ENCODE assay signal across 26 mouse cellular contexts in genomic region chr7:133936377-133936776, GRCm38 (mm10).
DNase-seq lines count a peak whose midpoint lies in the region; ATAC-seq and TF ChIP-seq lines count a peak whose summit lies in the region.
"Had no signal": no experiment of that assay in that cellular context is flagged by ENCODE, and none has a peak within 500 bp of the region (broad histone marks: within the 10 kb centered on the region; RNA-seq: fewer than 3 reads in every experiment).

No protein-coding gene starts in this region.

- H3K27me3 ChIP-seq in forebrain, embryonic 11.5 days (ENCODE audit: control insufficient read depth, insufficient read depth, low read length) = no peaks in the 10 kb centered on the region
- no peaks in the 10 kb centered on the region for H3K27me3 ChIP-seq in forebrain, embryonic 15.5 days
- H3K27me3 ChIP-seq in midbrain, embryonic 11.5 days (ENCODE audit: control insufficient read depth, insufficient read depth, low read length) = no peaks in the 10 kb centered on the region
- H3K27me3 ChIP-seq: embryonic facial prominence, embryonic 13.5 days; hindbrain, embryonic 15.5 days; intestine, embryonic 15.5 days; limb, embryonic 13.5 days; liver, embryonic 12.5 days had no signal

- ATAC-seq in forebrain, embryonic 11.5 days (replicated peaks; ENCODE audit: low FRiP score) = no peak; the same call in 1 of the 2 replicates
- ATAC-seq in forebrain, embryonic 15.5 days (replicated peaks) = no peak
- ATAC-seq in midbrain, embryonic 11.5 days (ENCODE audit: low FRiP score) = 0 out of 2 replicates have a peak, but pooled peaks have one; percentile 27
- ATAC-seq: intestine, embryonic 15.5 days; liver, embryonic 12.5 days had no signal

- peaks cover 4% of the 10 kb centered on the region; the same call in 1 of the 2 replicates for H3K4me1 ChIP-seq in forebrain, embryonic 11.5 days (replicated peaks; ENCODE audit: control insufficient read depth, insufficient read depth, low read length)
- no peaks in the 10 kb centered on the region for H3K4me1 ChIP-seq in forebrain, embryonic 15.5 days
- H3K4me1 ChIP-seq in midbrain, embryonic 11.5 days (ENCODE audit: control insufficient read depth, insufficient read depth, low read length) = peaks cover 3% of the 10 kb centered on the region
- H3K4me1 ChIP-seq: liver, embryonic 12.5 days had no signal

- no peaks in the 10 kb centered on the region for H3K36me3 ChIP-seq in forebrain, embryonic 11.5 days (ENCODE audit: control insufficient read depth, insufficient read depth, low read length)
- H3K36me3 ChIP-seq in forebrain, embryonic 15.5 days = no peaks in the 10 kb centered on the region
- H3K36me3 ChIP-seq in midbrain, embryonic 11.5 days (ENCODE audit: control insufficient read depth, insufficient read depth, low read length) = no peaks in the 10 kb centered on the region
- H3K36me3 ChIP-seq: embryonic facial prominence, embryonic 13.5 days; G1E; heart, embryonic 10.5 days; hindbrain, embryonic 15.5 days; intestine, embryonic 15.5 days; limb, embryonic 13.5 days; liver, embryonic 12.5 days had no signal

- no peak overlapping the region for H3K4me3 ChIP-seq in forebrain, embryonic 11.5 days (ENCODE audit: low read depth, low read length)
- no peak overlapping the region for H3K4me3 ChIP-seq in forebrain, embryonic 15.5 days
- H3K4me3 ChIP-seq in midbrain, embryonic 11.5 days (ENCODE audit: low read depth, low read length) = no peak overlapping the region
- H3K4me3 ChIP-seq: embryonic facial prominence, embryonic 13.5 days; heart, embryonic 10.5 days; hindbrain, embryonic 15.5 days; intestine, embryonic 15.5 days; layer of hippocampus, adult 2 months; limb, embryonic 13.5 days; liver, embryonic 12.5 days had no signal

- H3K27ac ChIP-seq in forebrain, embryonic 11.5 days (ENCODE audit: low read depth, low read length) = 0 out of 2 replicates have a peak overlapping the region, but pooled peaks have one; percentile 6
- H3K27ac ChIP-seq in forebrain, embryonic 15.5 days (replicated peaks) = no peak overlapping the region
- no peak overlapping the region for H3K27ac ChIP-seq in midbrain, embryonic 11.5 days (ENCODE audit: low read depth, low read length)
- H3K27ac ChIP-seq: embryonic facial prominence, embryonic 13.5 days; heart, embryonic 10.5 days; hindbrain, embryonic 15.5 days; intestine, embryonic 15.5 days; layer of hippocampus, adult 2 months; limb, embryonic 13.5 days had no signal

- WGBS in forebrain, embryonic 11.5 days = 19% methylated on average over 4 of the region's 4 CpGs
- WGBS in forebrain, embryonic 15.5 days = 5% methylated on average over 4 of the region's 4 CpGs
- WGBS in midbrain, embryonic 11.5 days = 15% methylated on average over 4 of the region's 4 CpGs

- no peak overlapping the region for H3K4me2 ChIP-seq in forebrain, embryonic 11.5 days (ENCODE audit: low read depth, low read length, severe bottlenecking)
- no peak overlapping the region for H3K4me2 ChIP-seq in forebrain, embryonic 15.5 days (replicated peaks)
- H3K4me2 ChIP-seq in midbrain, embryonic 11.5 days = no peak overlapping the region
- H3K4me2 ChIP-seq: embryonic facial prominence, embryonic 13.5 days; hindbrain, embryonic 15.5 days; intestine, embryonic 15.5 days; limb, embryonic 13.5 days; liver, embryonic 12.5 days had no signal

- DNase-seq in forebrain, embryonic 11.5 days (ENCODE audit: low spot score) = no peak
- peak; percentile 74 for DNase-seq in brain, embryonic 14.5 days (ENCODE audit: low read depth)
- DNase-seq in midbrain, embryonic 11.5 days (ENCODE audit: low spot score, missing footprints) = no peak
- DNase-seq in retina, embryonic 14.5 days (ENCODE audit: low spot score) = peak; percentile 72
- no peak for DNase-seq in urinary bladder, postnatal 10 days (ENCODE audit: low spot score)
- no peak for DNase-seq in lung, postnatal 14 days
- DNase-seq: adrenal gland, adult 2 months; B cell, adult 2 months; cerebellum, adult 8-10 months; cerebellum, postnatal 36 days; gastrocnemius, postnatal 10 days; heart, postnatal 4 days; kidney, adult 9 months; kidney, postnatal 25 days; lung, adult 18-20 months; right cerebral cortex, postnatal 25 days; thymus, postnatal 25 days had no signal

- TF ChIP-seq POLR2A in brain, embryonic 14.5 days (IDR thresholded peaks at IDR 0.05; ENCODE audit: borderline replicate concordance, extremely low read depth, insufficient read depth, insufficient read length, poor library complexity, severe bottlenecking) = no peak

- no peak overlapping the region for H3K9ac ChIP-seq in forebrain, embryonic 11.5 days (ENCODE audit: low read length)
- no peak overlapping the region for H3K9ac ChIP-seq in forebrain, embryonic 15.5 days (replicated peaks)
- H3K9ac ChIP-seq in midbrain, embryonic 11.5 days (ENCODE audit: low read length) = no peak overlapping the region
- H3K9ac ChIP-seq: embryonic facial prominence, embryonic 13.5 days; hindbrain, embryonic 15.5 days; intestine, embryonic 15.5 days; limb, embryonic 13.5 days; liver, embryonic 12.5 days had no signal

- H3K9me3 ChIP-seq in forebrain, embryonic 11.5 days (ENCODE audit: control insufficient read depth, low read length) = no peaks in the 10 kb centered on the region
- H3K9me3 ChIP-seq in forebrain, embryonic 15.5 days = no peaks in the 10 kb centered on the region
- H3K9me3 ChIP-seq in midbrain, embryonic 11.5 days (ENCODE audit: control insufficient read depth, low read length) = no peaks in the 10 kb centered on the region
- H3K9me3 ChIP-seq: embryonic facial prominence, embryonic 13.5 days; heart, embryonic 10.5 days; hindbrain, embryonic 15.5 days; intestine, embryonic 15.5 days; limb, embryonic 13.5 days; liver, embryonic 12.5 days had no signal

- no peak for TF ChIP-seq CTCF in brain, embryonic 14.5 days (IDR thresholded peaks at IDR 0.05; ENCODE audit: borderline replicate concordance, extremely low read depth, insufficient read depth, insufficient read length)

Comparison
In these comparisons a context has a peak if more than half of its experiments do, and no peak if none do; other contexts are left out.
1. DNase-seq: peak in brain, embryonic 14.5 days (single experiment) and retina, embryonic 14.5 days (single experiment); none in forebrain, embryonic 11.5 days (single experiment), midbrain, embryonic 11.5 days (single experiment), urinary bladder, postnatal 10 days (single experiment) and lung, postnatal 14 days (single experiment).